Mouse (Mus musculus) heart, adult 2 months (tissue): ENCODE measurements at regions not wholly inside any gene's neighbourhood (a gene's known extent, or its start where the extent isn't known, plus 50 kb on each side); places are given as distances from the start of the nearest gene placed in this dataset.

ENCODE experiments used
- CTCF ChIP-seq: fragments of 200-600 bp; IDR thresholded peaks from 2 replicates; pipeline ENCODE4 v1.8.1; 2022; ENCODE audit warnings: antibody characterized with exemption, mild to moderate bottlenecking, moderate library complexity
- EP300 ChIP-seq: fragments of 200-500 bp; IDR thresholded peaks from 2 replicates; pipeline ENCODE4 v1.6.1; 2011; ENCODE audit warnings: low read depth, low read length, control low read depth; ENCODE audit not compliant: insufficient read depth

DNA sequence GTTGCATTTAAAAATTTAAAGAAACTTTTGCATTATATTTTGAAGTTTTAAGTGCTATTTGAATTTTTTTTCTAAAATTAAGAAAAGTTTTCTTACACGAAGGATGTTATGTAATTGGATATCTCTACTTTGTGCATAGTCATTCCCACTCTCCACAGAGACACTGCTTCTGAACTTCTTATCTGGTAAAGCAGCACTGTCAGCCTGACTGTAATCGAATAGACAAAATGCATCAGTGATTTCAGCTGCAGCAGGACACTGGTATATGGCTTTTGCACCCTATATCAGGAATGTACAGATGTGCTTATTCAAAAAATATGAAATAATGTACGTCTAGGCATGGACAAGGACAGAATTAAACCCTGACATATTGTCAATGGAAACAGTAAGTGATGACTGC lies 1020.6 kb upstream of the Gje1 start:
- TF ChIP-seq CTCF (no peak), EP300 (no peak)
